Mouse (Mus musculus) heart, postnatal 0 days (tissue): Measurements from ENCODE around the gene C1qtnf9.

Experiments
- CTCF ChIP-seq: IDR thresholded peaks from 2 replicates; pipeline ENCODE4 v1.5.1; 2016; ENCODE audit warnings: antibody characterized with exemption, control low read depth, low read depth
- EP300 ChIP-seq: IDR thresholded peaks from 2 replicates; pipeline ENCODE4 v1.6.1; 2016; ENCODE audit warnings: antibody characterized with exemption, low read depth

DNA sequence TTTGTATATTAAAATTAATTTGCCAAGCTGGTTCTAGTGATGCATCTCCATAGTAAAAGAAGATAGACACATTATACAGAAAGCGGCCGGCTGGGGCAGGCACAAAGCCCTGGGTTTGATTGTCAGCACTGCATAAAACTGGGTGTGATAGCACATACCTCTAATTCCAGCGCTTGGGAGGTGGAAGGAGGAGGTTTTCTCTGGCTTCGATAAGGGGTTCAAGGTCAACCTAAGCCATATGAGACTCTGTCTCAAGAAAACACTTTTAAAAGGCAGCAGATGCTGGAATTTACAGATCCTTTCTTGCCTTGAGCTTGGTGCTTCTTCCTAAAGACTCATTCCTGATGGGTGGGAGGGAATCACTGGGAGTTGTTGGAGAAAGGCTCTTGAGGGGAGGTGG is 3.4 kb upstream of the C1qtnf9 start:
- TF ChIP-seq CTCF (no peak), EP300 (no peak)
